Mouse (Mus musculus): Measurements from ENCODE around the gene Mettl26. TPM values are rescaled to one million over a fixed set of nuclear protein-coding genes. Genes with fewer than 3 reads are reported as not detected.
"Not testable (repeated sequence)": the region's sequence is repeated elsewhere in the genome, so short reads cannot be mapped to it uniquely, and the experiment has no call there.

The Mettl26 gene
- polyA plus RNA-seq, 1 experiment: 110 TPM

DNA sequence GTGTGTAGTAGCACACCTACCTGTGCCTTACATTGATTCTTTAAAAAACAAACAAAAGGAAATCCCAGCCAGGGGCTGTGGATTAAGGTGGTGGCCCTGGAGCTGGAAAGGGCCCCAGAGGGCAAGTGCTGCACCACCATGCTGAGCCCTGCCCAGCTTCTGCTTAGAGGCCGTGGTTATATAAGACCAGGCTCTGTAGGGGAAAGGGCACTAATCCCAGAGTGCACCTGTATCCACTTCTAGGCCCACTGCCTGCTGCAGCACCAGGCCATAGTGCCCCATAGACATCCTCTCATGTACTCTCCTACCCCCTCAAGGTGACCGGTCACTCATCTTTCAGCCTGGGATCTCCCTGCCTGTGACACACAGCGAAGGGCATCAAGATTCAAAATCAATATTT lies 8.7 kb upstream of the Mettl26 start:
- WGBS: 85% methylated on average over 3 of the region's 3 CpGs
- DNase-seq: no peak
- Histone ChIP-seq H3K4me3 (replicated peaks; ENCODE audit: insufficient read depth, low read depth, low read length) (no peak overlapping the region), H3K27ac (ENCODE audit: insufficient read depth, low read length) (no peak overlapping the region), H3K27me3 (ENCODE audit: control insufficient read depth, insufficient read depth, low read length) (no peaks in the 10 kb centered on the region), H3K4me1 (ENCODE audit: control insufficient read depth, insufficient read depth, low read length) (peaks cover 8% of the 10 kb centered on the region)
- TF ChIP-seq CTCF (IDR thresholded peaks at IDR 0.05; ENCODE audit: borderline replicate concordance, insufficient read depth, low read depth, low read length): no peak
- no peak for TF ChIP-seq POLR2A (IDR thresholded peaks at IDR 0.05; ENCODE audit: borderline replicate concordance, insufficient read depth, low read length)

DNA sequence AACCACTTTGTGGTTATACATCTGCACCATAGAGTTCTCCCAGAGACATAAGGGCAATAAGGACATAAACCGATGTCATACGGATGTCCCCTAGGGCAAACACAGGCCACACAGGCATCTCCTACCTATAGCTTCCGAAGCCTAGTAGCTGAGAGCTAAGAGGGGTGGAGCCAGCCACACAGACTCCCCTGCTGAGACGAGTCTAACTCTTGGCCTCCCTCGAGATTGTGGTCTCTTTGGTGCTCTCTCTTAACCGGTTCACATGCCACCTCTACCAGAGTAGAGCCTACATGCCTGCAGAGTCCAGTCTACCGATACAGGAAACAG lies 7.4 kb upstream of the Mettl26 start:
- Histone ChIP-seq H3K27me3 (ENCODE audit: control insufficient read depth, insufficient read depth, low read length) (no peaks in the 10 kb centered on the region), H3K27ac (ENCODE audit: insufficient read depth, low read length) (peak overlapping the region; percentile 42), H3K4me3 (replicated peaks; ENCODE audit: insufficient read depth, low read depth, low read length) (peak overlapping the region; percentile 82), H3K4me1 (ENCODE audit: control insufficient read depth, insufficient read depth, low read length) (peaks cover 8% of the 10 kb centered on the region)
- no peak for DNase-seq
- WGBS: 11% methylated on average over 7 of the region's 7 CpGs
- TF ChIP-seq CTCF (IDR thresholded peaks at IDR 0.05; ENCODE audit: borderline replicate concordance, insufficient read depth, low read depth, low read length) (no peak), POLR2A (IDR thresholded peaks at IDR 0.05; ENCODE audit: borderline replicate concordance, insufficient read depth, low read length) (no peak)

DNA sequence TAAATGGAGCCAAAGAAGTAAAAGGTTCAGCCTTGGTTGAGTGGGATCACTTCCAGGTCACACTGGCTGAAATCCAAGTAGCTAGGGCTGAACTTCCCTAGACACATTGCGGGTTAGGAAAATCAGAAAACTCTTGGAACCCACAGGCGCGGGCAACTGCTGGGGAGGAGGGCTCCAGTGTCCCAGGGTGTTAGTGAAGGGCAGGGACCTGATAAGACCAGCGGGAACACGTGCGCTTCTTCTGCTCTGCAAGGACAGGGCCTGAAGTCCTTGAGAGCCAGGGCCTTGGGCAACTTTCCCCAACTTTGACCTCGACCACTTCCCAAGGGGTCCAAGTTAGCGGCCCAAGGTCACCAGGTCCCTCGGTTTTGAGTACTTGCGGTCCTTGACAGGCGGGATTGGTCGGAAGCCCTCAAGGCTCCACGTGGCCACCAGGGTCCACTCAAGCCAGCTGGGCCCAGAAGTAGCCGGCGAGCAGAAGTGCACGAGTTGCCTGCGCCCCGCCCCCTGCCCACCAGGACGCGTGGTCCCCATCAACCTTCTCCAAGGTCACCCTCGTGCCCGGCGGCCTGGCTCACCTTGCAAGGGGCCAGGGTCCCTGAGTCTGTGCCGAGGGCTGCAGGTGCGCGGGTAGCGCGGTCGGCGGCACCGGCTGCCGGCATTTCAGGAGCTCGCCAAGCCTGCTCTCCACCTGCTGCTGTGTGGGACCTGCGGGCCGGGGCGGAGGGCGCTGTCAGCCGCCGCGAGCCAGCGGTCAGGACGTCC lies 6.9 kb upstream of the Mettl26 start:
- peak in 1 of 2 experiments; percentile 62 for DNase-seq
- H3K4me3 ChIP-seq (replicated peaks; ENCODE audit: insufficient read depth, low read depth, low read length): peak overlapping the region; percentile 82
- no peak for TF ChIP-seq POLR2A (IDR thresholded peaks at IDR 0.05; ENCODE audit: borderline replicate concordance, insufficient read depth, low read length)
- TF ChIP-seq CTCF (IDR thresholded peaks at IDR 0.05; ENCODE audit: borderline replicate concordance, insufficient read depth, low read depth, low read length): no peak
- under 1% methylated on average over 42 of the region's 42 CpGs for WGBS
- H3K4me1 ChIP-seq (ENCODE audit: control insufficient read depth, insufficient read depth, low read length): peaks cover 8% of the 10 kb centered on the region
- H3K27ac ChIP-seq (ENCODE audit: insufficient read depth, low read length): peak overlapping the region; percentile 42
- H3K27me3 ChIP-seq (ENCODE audit: control insufficient read depth, insufficient read depth, low read length): no peaks in the 10 kb centered on the region

DNA sequence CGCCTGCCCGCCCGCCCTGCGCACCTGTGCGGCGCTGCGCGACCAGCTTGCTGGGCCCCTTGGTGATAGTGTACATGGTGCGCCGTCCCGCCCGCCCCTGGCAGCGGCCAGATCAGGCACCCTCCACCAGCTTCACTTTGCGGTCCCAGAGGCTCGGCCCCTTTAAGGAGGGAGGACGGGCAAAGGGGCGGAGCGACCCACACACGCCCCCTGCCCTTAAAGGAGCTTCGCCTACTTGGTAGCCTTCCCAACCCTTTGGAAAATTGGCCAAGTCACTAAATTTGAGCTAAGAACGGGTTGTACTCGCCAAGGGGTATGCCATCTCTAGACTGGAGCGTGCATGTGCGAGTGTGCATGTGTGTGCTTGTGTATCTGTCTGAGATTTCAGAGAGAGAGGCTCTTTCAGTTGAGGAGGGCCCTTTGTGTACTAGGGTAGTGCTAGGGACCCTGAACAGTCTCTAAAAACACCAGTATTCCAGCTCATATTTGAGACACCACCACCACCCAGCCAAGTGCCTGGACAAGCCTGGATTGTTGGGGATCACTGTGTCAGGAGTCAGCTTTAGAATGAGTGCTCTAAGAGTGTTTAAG lies 6.2 kb upstream of the Mettl26 start, which contains the start of gene Mcrip2:
Gene Mcrip2, minus strand, starts transcription at position 164 of the 591 bp plus-strand sequence.
- H3K27ac ChIP-seq (ENCODE audit: insufficient read depth, low read length): peak within 1 kb of the TSS; percentile 83
- peak; percentile 84 to 85 for DNase-seq
- TF ChIP-seq CTCF (IDR thresholded peaks at IDR 0.05; ENCODE audit: borderline replicate concordance, insufficient read depth, low read depth, low read length) (no peak), POLR2A (IDR thresholded peaks at IDR 0.05; ENCODE audit: borderline replicate concordance, insufficient read depth, low read length) (peak; percentile 39; the same call in 1 of the 2 replicates)
- H3K4me3 ChIP-seq (replicated peaks; ENCODE audit: insufficient read depth, low read depth, low read length): peak within 1 kb of the TSS; percentile 82
- under 1% methylated on average over 22 of the region's 24 CpGs for WGBS
- H3K27me3 ChIP-seq (ENCODE audit: control insufficient read depth, insufficient read depth, low read length): no peaks in the 10 kb centered on the region
- H3K4me1 ChIP-seq (ENCODE audit: control insufficient read depth, insufficient read depth, low read length): peaks cover 8% of the 10 kb centered on the region

DNA sequence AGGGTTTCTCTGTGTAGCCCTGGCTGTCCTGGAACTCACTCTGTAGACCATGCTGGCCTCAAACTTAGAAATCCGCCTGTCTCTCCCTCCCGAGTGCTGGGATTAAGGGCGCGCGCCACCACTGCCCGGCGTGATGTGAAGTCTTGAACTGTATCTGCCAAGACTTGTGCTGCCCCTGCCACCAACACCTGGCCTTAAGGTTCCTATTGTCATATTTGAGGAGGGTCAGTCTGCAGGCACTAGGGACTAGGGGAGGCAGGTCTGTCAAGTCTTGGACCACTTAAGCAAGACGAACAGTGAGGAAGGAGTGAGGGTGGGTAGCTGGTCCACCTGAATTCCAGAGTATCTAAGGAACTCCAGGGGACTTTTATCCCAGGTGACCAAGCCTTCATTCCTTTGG lies 5.4 kb upstream of the Mettl26 start:
- Histone ChIP-seq H3K27me3 (ENCODE audit: control insufficient read depth, insufficient read depth, low read length) (no peaks in the 10 kb centered on the region), H3K4me3 (replicated peaks; ENCODE audit: insufficient read depth, low read depth, low read length) (no peak overlapping the region), H3K4me1 (ENCODE audit: control insufficient read depth, insufficient read depth, low read length) (peaks cover 11% of the 10 kb centered on the region), H3K27ac (ENCODE audit: insufficient read depth, low read length) (no peak overlapping the region)
- DNase-seq: no peak
- no peak for TF ChIP-seq CTCF (IDR thresholded peaks at IDR 0.05; ENCODE audit: borderline replicate concordance, insufficient read depth, low read depth, low read length)
- TF ChIP-seq POLR2A (IDR thresholded peaks at IDR 0.05; ENCODE audit: borderline replicate concordance, insufficient read depth, low read length): no peak
- 82% methylated on average over 8 of the region's 8 CpGs for WGBS

DNA sequence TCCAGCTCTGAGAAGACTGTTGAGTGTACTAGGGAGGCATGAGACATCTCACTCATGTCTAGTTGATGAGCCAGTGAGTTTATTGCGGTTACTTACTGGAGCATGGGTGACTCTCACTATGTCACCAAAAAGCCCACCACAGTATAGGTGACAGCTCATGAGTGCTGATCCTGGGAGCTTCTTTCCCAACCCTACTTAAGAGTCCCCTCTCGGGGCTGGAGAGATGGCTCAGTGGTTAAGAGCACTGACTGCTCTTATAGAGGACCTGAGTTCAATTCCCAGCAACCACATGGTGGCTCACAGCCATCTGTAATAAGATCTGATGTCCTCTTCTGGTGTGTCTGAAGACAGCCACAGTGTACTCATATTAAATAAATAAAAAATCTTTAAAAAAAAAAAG lies 4.9 kb upstream of the Mettl26 start:
- TF ChIP-seq CTCF (IDR thresholded peaks at IDR 0.05; ENCODE audit: borderline replicate concordance, insufficient read depth, low read depth, low read length) (no peak), POLR2A (IDR thresholded peaks at IDR 0.05; ENCODE audit: borderline replicate concordance, insufficient read depth, low read length) (no peak)
- 81% methylated on average over 2 of the region's 2 CpGs for WGBS
- no peak overlapping the region for H3K4me3 ChIP-seq (replicated peaks; ENCODE audit: insufficient read depth, low read depth, low read length)
- H3K27ac ChIP-seq (ENCODE audit: insufficient read depth, low read length): no peak overlapping the region
- DNase-seq: no peak
- H3K27me3 ChIP-seq (ENCODE audit: control insufficient read depth, insufficient read depth, low read length): no peaks in the 10 kb centered on the region
- peaks cover 12% of the 10 kb centered on the region for H3K4me1 ChIP-seq (ENCODE audit: control insufficient read depth, insufficient read depth, low read length)

DNA sequence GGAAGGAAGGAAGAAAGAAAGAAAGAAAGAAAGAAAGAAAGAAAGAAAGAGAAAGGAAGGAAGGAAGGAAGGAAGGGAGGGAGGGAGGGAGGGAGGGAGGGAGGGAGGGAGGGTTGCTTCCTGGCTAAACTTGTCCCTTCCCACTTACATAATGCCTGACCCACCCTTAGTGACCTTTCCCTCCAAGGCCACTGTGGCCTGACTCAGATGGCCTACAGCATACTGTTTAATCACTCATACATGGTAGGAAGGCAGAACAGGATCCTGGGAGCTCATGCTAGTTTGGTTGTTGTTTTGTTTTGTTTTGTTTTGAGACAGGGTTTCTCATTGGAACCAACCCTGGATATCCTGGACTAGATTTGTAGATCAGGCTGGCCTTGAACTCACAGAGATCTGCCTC lies 3.3 kb upstream of the Mettl26 start:
- not testable (repeated sequence) for H3K27me3 ChIP-seq (ENCODE audit: control insufficient read depth, insufficient read depth, low read length); DNase-seq; H3K27ac ChIP-seq (ENCODE audit: insufficient read depth, low read length); H3K4me3 ChIP-seq (replicated peaks; ENCODE audit: insufficient read depth, low read depth, low read length)
- H3K4me1 ChIP-seq (ENCODE audit: control insufficient read depth, insufficient read depth, low read length): peaks cover 15% of the 10 kb centered on the region

DNA sequence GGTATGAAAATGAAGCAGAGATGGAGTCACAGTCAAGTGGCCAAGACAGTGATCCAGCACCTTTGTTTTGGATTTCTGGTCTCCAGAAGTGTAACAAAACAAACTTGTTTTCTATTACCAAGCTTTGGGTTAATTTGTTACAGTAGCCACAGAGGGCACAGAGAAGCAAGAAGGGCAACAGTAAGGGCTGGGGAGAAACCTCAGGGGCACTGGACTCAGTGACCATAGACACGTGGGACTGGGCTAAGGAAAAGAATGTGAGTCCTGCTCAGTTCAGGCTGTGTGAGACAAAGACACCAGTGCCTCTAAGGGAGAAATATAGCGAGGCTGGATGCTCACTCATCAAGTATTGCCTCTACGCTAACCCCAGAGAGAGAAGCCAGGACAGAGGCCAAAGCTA lies 2.2 kb upstream of the Mettl26 start:
- H3K4me1 ChIP-seq (ENCODE audit: control insufficient read depth, insufficient read depth, low read length): peaks cover 16% of the 10 kb centered on the region
- no peak overlapping the region for H3K4me3 ChIP-seq (replicated peaks; ENCODE audit: insufficient read depth, low read depth, low read length)
- 85% methylated on average over 3 of the region's 3 CpGs for WGBS
- TF ChIP-seq POLR2A (IDR thresholded peaks at IDR 0.05; ENCODE audit: borderline replicate concordance, insufficient read depth, low read length) (no peak), CTCF (IDR thresholded peaks at IDR 0.05; ENCODE audit: borderline replicate concordance, insufficient read depth, low read depth, low read length) (no peak)
- H3K27ac ChIP-seq (ENCODE audit: insufficient read depth, low read length): no peak overlapping the region
- DNase-seq: no peak
- H3K27me3 ChIP-seq (ENCODE audit: control insufficient read depth, insufficient read depth, low read length): no peaks in the 10 kb centered on the region

All from cerebellum, adult 2 months (tissue).